Mouse (Mus musculus): ENCODE measurements around the gene Flnc. TPM values are rescaled to one million over a fixed set of nuclear protein-coding genes. Genes with fewer than 3 reads are reported as not detected.

The Flnc gene
- polyA plus RNA-seq, 1 experiment from 2014 or later: 3.6 TPM

DNA sequence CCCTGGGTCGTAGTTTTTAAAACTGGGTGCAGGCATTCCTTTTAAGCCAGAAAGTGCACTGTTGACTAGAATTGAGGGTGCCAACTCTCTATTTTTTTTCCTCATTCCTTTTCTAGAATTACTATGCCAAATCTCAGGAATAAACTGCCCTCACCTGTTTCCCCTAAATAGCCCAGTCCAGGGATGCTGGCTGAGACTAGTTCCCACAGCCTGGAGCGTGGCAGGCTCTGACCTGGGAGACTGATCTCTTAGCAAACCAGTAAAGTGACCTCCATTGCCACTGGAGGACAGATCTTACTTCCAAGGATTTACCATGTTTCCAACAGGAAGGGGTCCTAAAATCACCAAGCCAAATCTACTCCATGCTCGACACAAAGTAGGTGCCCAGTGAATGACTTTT lies 35.8 kb downstream of the Flnc start:
- H3K4me1 ChIP-seq (replicated peaks): peaks cover 20% of the 10 kb centered on the region
- H3K4me3 ChIP-seq: peak overlapping the region; percentile 76
- DNase-seq (ENCODE audit: low spot score): no peak
- 92% methylated on average over 3 of the region's 3 CpGs for WGBS
- H3K36me3 ChIP-seq: peaks cover 24% of the 10 kb centered on the region
- H3K27me3 ChIP-seq (ENCODE audit: insufficient read depth, poor library complexity, severe bottlenecking): peaks cover 9% of the 10 kb centered on the region
- no peak overlapping the region for H3K27ac ChIP-seq
- H3K9me3 ChIP-seq: no peaks in the 10 kb centered on the region

DNA sequence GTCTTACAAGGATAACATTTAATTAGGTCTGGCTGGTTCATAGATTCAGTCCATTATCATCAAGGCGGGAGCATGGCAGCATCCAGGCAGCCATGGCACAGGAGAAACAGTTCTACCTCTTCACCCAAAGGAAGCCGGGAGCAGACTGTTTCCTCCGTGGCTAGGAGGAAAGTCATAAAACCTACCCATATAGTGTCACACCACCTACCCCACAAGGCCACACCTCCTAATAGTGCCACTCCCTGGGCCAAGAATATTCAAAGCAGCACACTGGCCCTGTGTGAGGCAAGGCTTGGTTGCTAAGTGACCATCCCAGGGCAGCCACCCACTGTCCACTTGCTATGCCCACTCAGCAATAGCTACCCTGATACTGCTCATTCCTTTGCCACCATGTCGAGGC lies 38.1 kb downstream of the Flnc start, which contains the start of gene Atp6v1fnb:
Gene Atp6v1fnb, plus strand, starts transcription at position 301 of the 400 bp plus-strand sequence.
- peaks cover 24% of the 10 kb centered on the region for H3K36me3 ChIP-seq
- DNase-seq (ENCODE audit: low spot score): no peak
- peaks cover 31% of the 10 kb centered on the region for H3K4me1 ChIP-seq (replicated peaks)
- H3K27me3 ChIP-seq (ENCODE audit: insufficient read depth, poor library complexity, severe bottlenecking): peaks cover 29% of the 10 kb centered on the region
- 90% methylated on average over 4 of the region's 4 CpGs for WGBS
- no peak within 1 kb of the TSS for H3K27ac ChIP-seq
- no peaks in the 10 kb centered on the region for H3K9me3 ChIP-seq
- H3K4me3 ChIP-seq: no peak within 1 kb of the TSS

DNA sequence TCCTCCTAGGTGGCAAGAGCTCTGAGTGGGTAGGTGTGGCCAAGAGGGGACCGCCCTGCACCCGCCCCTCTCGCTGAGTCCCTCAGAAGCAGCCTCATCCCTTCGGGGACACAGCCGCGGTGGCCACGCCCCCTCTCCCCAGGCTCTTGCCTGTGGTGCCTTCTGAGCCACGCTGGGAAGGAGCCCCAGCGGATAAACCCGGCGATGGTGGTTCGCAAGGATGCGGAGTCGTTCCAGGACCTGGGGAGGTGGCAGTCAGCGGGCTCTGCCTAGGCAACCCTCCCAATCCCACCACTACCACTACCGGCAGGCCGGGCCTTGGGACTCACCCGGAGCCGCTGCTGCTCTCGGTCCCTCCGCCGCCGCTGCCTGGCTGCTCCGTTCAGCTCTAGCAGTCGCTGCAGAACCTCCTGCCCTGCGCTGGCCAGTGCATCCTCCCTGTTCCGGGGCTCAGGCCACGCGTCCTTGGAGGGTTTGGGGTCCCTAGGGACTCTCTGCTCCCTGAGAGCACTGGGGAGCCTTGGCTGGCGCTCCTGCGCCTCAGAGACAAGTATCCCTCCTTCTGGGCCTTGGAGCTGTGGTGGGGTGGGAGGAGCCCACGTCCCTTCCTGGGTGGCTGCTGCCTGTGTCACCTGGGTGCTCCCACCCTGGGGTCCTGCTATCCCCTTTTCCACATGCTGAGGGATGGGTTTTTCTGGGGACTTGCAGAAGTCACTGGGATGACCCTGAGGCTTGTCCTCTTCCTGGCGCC lies 41.1 kb downstream of the Flnc start:
- Histone ChIP-seq H3K27me3 (ENCODE audit: insufficient read depth, poor library complexity, severe bottlenecking) (peaks cover 49% of the 10 kb centered on the region), H3K4me3 (peak overlapping the region; percentile 59), H3K36me3 (peaks cover 24% of the 10 kb centered on the region), H3K9me3 (no peaks in the 10 kb centered on the region), H3K27ac (peak overlapping the region; percentile 63), H3K4me1 (replicated peaks) (peaks cover 19% of the 10 kb centered on the region)
- DNase-seq (ENCODE audit: low spot score): peak; percentile 79
- WGBS: 1% methylated on average over 33 of the region's 33 CpGs

- Histone ChIP-seq H3K36me3 (peaks cover 22% of the 10 kb centered on the region), H3K4me1 (replicated peaks) (peaks cover 18% of the 10 kb centered on the region), H3K9me3 (no peaks in the 10 kb centered on the region), H3K27me3 (ENCODE audit: insufficient read depth, poor library complexity, severe bottlenecking) (peaks cover 49% of the 10 kb centered on the region), H3K27ac (no peak overlapping the region), H3K4me3 (peak overlapping the region; percentile 59; the same call in 1 of the 2 replicates)
- no peak for DNase-seq (ENCODE audit: low spot score)
- 46% methylated on average over 2 of the region's 2 CpGs for WGBS
These were observed 41.7 kb downstream of the Flnc start for GRCm38 (mm10) chr6:29474736-29475135.

GRCm38 (mm10) chr6:29482691-29483090 lies 49.6 kb downstream of the Flnc start:
- no peak overlapping the region for H3K4me3 ChIP-seq
- no peak for DNase-seq (ENCODE audit: low spot score)
- H3K4me1 ChIP-seq (replicated peaks): peaks cover 14% of the 10 kb centered on the region
- no peaks in the 10 kb centered on the region for H3K36me3 ChIP-seq
- peaks cover 41% of the 10 kb centered on the region for H3K27me3 ChIP-seq (ENCODE audit: insufficient read depth, poor library complexity, severe bottlenecking)
- H3K9me3 ChIP-seq: no peaks in the 10 kb centered on the region
- 95% methylated on average over 13 of the region's 13 CpGs for WGBS
- H3K27ac ChIP-seq: no peak overlapping the region

DNA sequence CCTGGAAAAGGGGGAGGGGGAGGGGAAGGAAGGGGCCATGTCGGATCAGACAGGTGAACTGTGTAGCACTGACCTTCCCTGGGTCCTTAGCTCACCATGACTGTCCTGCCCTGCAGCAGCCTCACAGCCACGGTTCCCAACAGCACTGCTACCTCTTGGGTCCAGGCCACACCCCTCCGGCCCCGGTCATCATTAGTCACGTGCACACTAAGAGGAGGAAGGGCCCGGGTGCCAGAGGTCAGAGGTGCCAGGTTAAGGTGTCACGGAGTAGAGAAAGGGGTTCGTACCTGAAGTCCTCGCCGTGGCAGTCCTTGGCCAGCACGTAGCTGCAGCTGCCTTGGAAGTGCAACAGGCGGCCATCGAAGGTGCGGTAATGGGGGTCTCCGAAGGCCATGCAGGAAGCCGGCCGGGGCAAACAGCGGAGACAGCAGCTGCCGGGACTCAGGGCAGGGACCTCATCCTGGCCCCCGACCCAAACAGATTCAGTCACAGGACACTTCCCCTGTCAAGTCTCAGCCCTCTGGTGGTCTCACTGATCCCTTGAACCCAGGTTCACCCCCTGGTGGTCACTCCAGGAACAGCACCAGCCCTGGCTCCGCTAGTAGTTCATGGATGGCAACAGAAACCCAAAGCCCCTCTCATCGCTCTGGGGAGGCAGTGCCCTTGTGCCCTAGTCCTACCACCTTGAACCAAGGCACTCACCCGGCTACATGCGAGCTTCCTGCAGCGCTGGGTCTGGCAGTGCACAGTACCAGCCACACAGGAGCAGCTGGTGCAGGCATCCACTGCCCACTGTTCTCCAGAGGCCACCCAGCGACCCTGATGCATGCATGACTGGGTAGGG lies 51.9 kb downstream of the Flnc start:
- peak; percentile 90 for DNase-seq (ENCODE audit: low spot score)
- Histone ChIP-seq H3K9me3 (no peaks in the 10 kb centered on the region), H3K27me3 (ENCODE audit: insufficient read depth, poor library complexity, severe bottlenecking) (peaks cover 36% of the 10 kb centered on the region), H3K4me3 (peak overlapping the region; percentile 56), H3K27ac (no peak overlapping the region), H3K36me3 (no peaks in the 10 kb centered on the region), H3K4me1 (replicated peaks) (peaks cover 14% of the 10 kb centered on the region)
- 5% methylated on average over 26 of the region's 26 CpGs for whole genome bisulfite sequencing

DNA sequence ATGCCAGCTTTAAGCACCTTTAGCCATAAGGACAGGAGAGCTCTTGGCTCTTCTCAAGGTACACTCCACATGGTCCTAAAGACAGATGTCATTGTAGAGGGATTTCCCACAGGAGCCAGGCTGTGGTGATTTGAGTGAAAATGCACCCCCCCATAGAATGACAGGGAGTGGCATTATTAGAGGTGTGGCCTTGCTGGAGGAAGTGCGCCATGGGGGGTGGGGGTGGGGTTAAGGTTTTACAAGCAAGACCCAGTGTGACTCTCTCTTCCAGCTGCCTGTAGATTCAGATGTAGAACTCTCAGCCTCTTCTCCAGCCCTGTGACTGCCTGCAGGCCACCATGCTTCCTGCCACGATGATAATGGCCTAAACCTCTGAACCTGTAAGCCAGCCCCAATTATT lies 52.9 kb downstream of the Flnc start:
- Histone ChIP-seq H3K9me3 (no peaks in the 10 kb centered on the region), H3K4me1 (replicated peaks) (peaks cover 14% of the 10 kb centered on the region), H3K36me3 (0 out of 2 replicates have a peak, but pooled peaks cover 4% of the 10 kb centered on the region), H3K4me3 (no peak overlapping the region), H3K27ac (no peak overlapping the region), H3K27me3 (ENCODE audit: insufficient read depth, poor library complexity, severe bottlenecking) (peaks cover 45% of the 10 kb centered on the region)
- DNase-seq (ENCODE audit: low spot score): no peak
- 48% methylated on average over 2 of the region's 2 CpGs for WGBS

- WGBS: 87% methylated on average over 4 of the region's 4 CpGs
- DNase-seq (ENCODE audit: low spot score): no peak
- Histone ChIP-seq H3K4me3 (no peak overlapping the region), H3K9me3 (no peaks in the 10 kb centered on the region), H3K27ac (no peak overlapping the region), H3K27me3 (ENCODE audit: insufficient read depth, poor library complexity, severe bottlenecking) (peaks cover 82% of the 10 kb centered on the region), H3K4me1 (replicated peaks) (peaks cover 21% of the 10 kb centered on the region), H3K36me3 (0 out of 2 replicates have a peak, but pooled peaks cover 9% of the 10 kb centered on the region)
These were observed 61.0 kb downstream of the Flnc start for GRCm38 (mm10) chr6:29494101-29494500.

- Histone ChIP-seq H3K9me3 (no peaks in the 10 kb centered on the region), H3K36me3 (0 out of 2 replicates have a peak, but pooled peaks cover 5% of the 10 kb centered on the region), H3K4me3 (peak overlapping the region; percentile 12; the same call in 1 of the 2 replicates), H3K27me3 (ENCODE audit: insufficient read depth, poor library complexity, severe bottlenecking) (peaks cover 73% of the 10 kb centered on the region), H3K27ac (no peak overlapping the region), H3K4me1 (replicated peaks) (peaks cover 21% of the 10 kb centered on the region)
- no peak for DNase-seq (ENCODE audit: low spot score)
- WGBS: 12% methylated on average over 25 of the region's 25 CpGs
These were observed 63.2 kb downstream of the Flnc start for GRCm38 (mm10) chr6:29496270-29496669.

GRCm38 (mm10) chr6:29497791-29498190 lies 64.7 kb downstream of the Flnc start:
- peaks cover 21% of the 10 kb centered on the region for H3K4me1 ChIP-seq (replicated peaks)
- H3K9me3 ChIP-seq: no peaks in the 10 kb centered on the region
- no peak overlapping the region for H3K27ac ChIP-seq
- no peak overlapping the region for H3K4me3 ChIP-seq
- H3K36me3 ChIP-seq: 0 out of 2 replicates have a peak, but pooled peaks cover 5% of the 10 kb centered on the region
- DNase-seq (ENCODE audit: low spot score): no peak
- 45% methylated on average over 2 of the region's 2 CpGs for WGBS
- peaks cover 60% of the 10 kb centered on the region for H3K27me3 ChIP-seq (ENCODE audit: insufficient read depth, poor library complexity, severe bottlenecking)

- Histone ChIP-seq H3K4me1 (replicated peaks) (peaks cover 21% of the 10 kb centered on the region), H3K4me3 (no peak overlapping the region), H3K27me3 (ENCODE audit: insufficient read depth, poor library complexity, severe bottlenecking) (peaks cover 55% of the 10 kb centered on the region), H3K27ac (no peak overlapping the region), H3K9me3 (no peaks in the 10 kb centered on the region), H3K36me3 (0 out of 2 replicates have a peak, but pooled peaks cover 5% of the 10 kb centered on the region)
- no peak for DNase-seq (ENCODE audit: low spot score)
- WGBS: 88% methylated on average over 7 of the region's 7 CpGs
These were observed 67.1 kb downstream of the Flnc start for GRCm38 (mm10) chr6:29500177-29500576.

- H3K4me1 ChIP-seq (replicated peaks): peaks cover 18% of the 10 kb centered on the region
- peaks cover 55% of the 10 kb centered on the region for H3K27me3 ChIP-seq (ENCODE audit: insufficient read depth, poor library complexity, severe bottlenecking)
- H3K9me3 ChIP-seq: no peaks in the 10 kb centered on the region
- no peak overlapping the region for H3K4me3 ChIP-seq
- 0 out of 2 replicates have a peak, but pooled peaks cover 5% of the 10 kb centered on the region for H3K36me3 ChIP-seq
- no peak for DNase-seq (ENCODE audit: low spot score)
- no peak overlapping the region for H3K27ac ChIP-seq
- WGBS: 91% methylated on average over 6 of the region's 6 CpGs
These were observed 67.8 kb downstream of the Flnc start for GRCm38 (mm10) chr6:29500810-29501209.

- WGBS: 90% methylated on average over 1 of the region's 1 CpGs
- Histone ChIP-seq H3K27me3 (ENCODE audit: insufficient read depth, poor library complexity, severe bottlenecking) (peaks cover 55% of the 10 kb centered on the region), H3K27ac (no peak overlapping the region), H3K4me3 (no peak overlapping the region), H3K4me1 (replicated peaks) (peaks cover 16% of the 10 kb centered on the region), H3K36me3 (0 out of 2 replicates have a peak, but pooled peaks cover 5% of the 10 kb centered on the region), H3K9me3 (no peaks in the 10 kb centered on the region)
- DNase-seq (ENCODE audit: low spot score): no peak
These were observed 68.5 kb downstream of the Flnc start for GRCm38 (mm10) chr6:29501599-29501998.

Measured in hindbrain, embryonic 10.5 days (tissue).